Mouse (Mus musculus) stomach, embryonic 14.5 days (tissue): ENCODE data around the gene Stk40. TPM values are rescaled to one million over a fixed set of nuclear protein-coding genes. Genes with fewer than 3 reads are reported as not detected.
A peak's percentile ranks its signal among the peaks of the same experiment; 100 is the strongest.

Source experiments
- ATAC-seq: fragments of 200-750 bp; cut with Nextera tagmentation; 2 replicates; pipeline ENCODE4 v1.8.0; 2017; ENCODE audit warnings: low read depth, moderate TSS enrichment; ENCODE audit not compliant: insufficient number of reproducible peaks, insufficient read depth, low FRiP score
- H3K27ac ChIP-seq: fragments of 300-500 bp; sonication (generic); 2 replicates; pipeline ENCODE4 v1.5.1; 2014; ENCODE audit warnings: mild to moderate bottlenecking, low read length, moderate library complexity, mixed read lengths
- H3K27me3 ChIP-seq: fragments of 300-500 bp; sonication (generic); 2 replicates; pipeline ENCODE4 v1.6.1; 2014; ENCODE audit warnings: low read length, control low read depth, mixed read lengths; ENCODE audit not compliant: control insufficient read depth, insufficient read depth
- H3K36me3 ChIP-seq: fragments of 300-500 bp; sonication (generic); 2 replicates; pipeline ENCODE4 v1.6.1; 2014; ENCODE audit warnings: mild to moderate bottlenecking, control low read depth, low read length, moderate library complexity, mixed read lengths; ENCODE audit not compliant: control insufficient read depth, insufficient read depth
- H3K4me1 ChIP-seq: fragments of 300-500 bp; sonication (generic); 2 replicates; pipeline ENCODE4 v1.6.1; 2014; ENCODE audit warnings: low read length, control low read depth, mixed read lengths; ENCODE audit not compliant: control insufficient read depth, insufficient read depth
- H3K4me2 ChIP-seq: fragments of 300-500 bp; sonication (generic); replicated peaks from 2 replicates; pipeline ENCODE4 v1.6.1; 2014; ENCODE audit warnings: low read depth, low read length, control low read depth
- H3K4me3 ChIP-seq: fragments of 300-500 bp; sonication (generic); 2 replicates; pipeline ENCODE4 v1.5.1; 2014; ENCODE audit warnings: low read depth, low read length, control low read depth
- H3K9ac ChIP-seq: fragments of 300-500 bp; sonication (generic); replicated peaks from 2 replicates; pipeline ENCODE4 v1.6.1; 2014; ENCODE audit warnings: low read depth, mild to moderate bottlenecking, control low read depth, low read length, moderate library complexity, mixed read lengths
- H3K9me3 ChIP-seq: fragments of 300-500 bp; sonication (generic); 2 replicates; pipeline ENCODE4 v1.6.1; 2016; ENCODE audit warnings: low read depth, low read length, control low read depth; ENCODE audit not compliant: control insufficient read depth
- WGBS: fragments of 180-500 bp; shearing (Covaris S2); extraction: QIAGEN DNeasy Blood & Tissue Kit; methylation state at CpG from one replicate; pipeline ENCODE4 v1.1.7; 2014; 5-methylcytosine and 5-hydroxymethylcytosine counted together
- polyA plus RNA-seq: library from polyadenylated mRNA; unstranded; fragments of >200 nt; fragmentation: Nextera tagmentation; extraction: Ambion mirVana; gene quantifications from 2 replicates; pipeline ENCODE4 v1.2.1, GENCODE M21; 2014

The Stk40 gene
- polyA plus RNA-seq, 1 experiment from 2014 or later, result 20.0 TPM

GRCm38 (mm10) chr4:126141021-126141420 lies 37.3 kb downstream of the Stk40 start:
- no peak overlapping the region for H3K9ac ChIP-seq
- H3K4me2 ChIP-seq, result no peak overlapping the region
- H3K4me3 ChIP-seq, result no peak overlapping the region
- H3K4me1 ChIP-seq, result no peaks in the 10 kb centered on the region
- H3K27ac ChIP-seq, result no peak overlapping the region
- no peak for ATAC-seq
- peaks cover 24% of the 10 kb centered on the region for H3K36me3 ChIP-seq
- no peaks in the 10 kb centered on the region for H3K27me3 ChIP-seq
- H3K9me3 ChIP-seq, result no peaks in the 10 kb centered on the region
- 74% methylated on average over 5 of the region's 5 CpGs for WGBS

GRCm38 (mm10) chr4:126145396-126145795 lies 41.6 kb downstream of the Stk40 start:
- Histone ChIP-seq H3K9me3 (no peaks in the 10 kb centered on the region), H3K4me2 (no peak overlapping the region), H3K9ac (no peak overlapping the region), H3K27me3 (no peaks in the 10 kb centered on the region), H3K4me3 (no peak overlapping the region), H3K4me1 (peaks cover 28% of the 10 kb centered on the region), H3K36me3 (no peaks in the 10 kb centered on the region; the same call in 1 of the 2 replicates), H3K27ac (no peak overlapping the region)
- WGBS, result 36% methylated on average over 4 of the region's 4 CpGs
- no peak for ATAC-seq

GRCm38 (mm10) chr4:126146974-126147532 lies 43.3 kb downstream of the Stk40 start:
- H3K9me3 ChIP-seq, result no peaks in the 10 kb centered on the region
- WGBS, result 26% methylated on average over 9 of the region's 9 CpGs
- no peak overlapping the region for H3K9ac ChIP-seq
- H3K4me1 ChIP-seq, result peaks cover 39% of the 10 kb centered on the region
- ATAC-seq, result no peak
- peaks cover 8% of the 10 kb centered on the region for H3K36me3 ChIP-seq
- H3K27ac ChIP-seq, result peak overlapping the region; percentile 92
- H3K27me3 ChIP-seq, result no peaks in the 10 kb centered on the region
- H3K4me2 ChIP-seq, result peak overlapping the region; percentile 88
- peak overlapping the region; percentile 65 for H3K4me3 ChIP-seq

- ATAC-seq, result peak; percentile 82
- Histone ChIP-seq H3K27ac (peak within 1 kb of the TSS; percentile 92), H3K4me1 (peaks cover 39% of the 10 kb centered on the region), H3K9me3 (no peaks in the 10 kb centered on the region), H3K4me3 (peak within 1 kb of the TSS; percentile 65), H3K4me2 (peak within 1 kb of the TSS; percentile 88), H3K9ac (peak within 1 kb of the TSS; percentile 76; the same call in 1 of the 2 replicates), H3K36me3 (peaks cover 8% of the 10 kb centered on the region), H3K27me3 (no peaks in the 10 kb centered on the region)
- under 1% methylated on average over 24 of the region's 24 CpGs for WGBS
Measured at GRCm38 (mm10) chr4:126147533-126148160, 43.9 kb downstream of the Stk40 start, which contains the start of gene Eva1b. Eva1b (plus strand) TSS chr4:126147744.

GRCm38 (mm10) chr4:126148161-126148961 lies 44.6 kb downstream of the Stk40 start:
- H3K4me3 ChIP-seq, result peak overlapping the region; percentile 65
- under 1% methylated on average over 67 of the region's 67 CpGs for WGBS

GRCm38 (mm10) chr4:126149041-126149676 lies 45.4 kb downstream of the Stk40 start:
- H3K4me1 ChIP-seq, result peaks cover 39% of the 10 kb centered on the region
- H3K27ac ChIP-seq, result peak overlapping the region; percentile 92
- ATAC-seq, result no peak
- WGBS, result 20% methylated on average over 41 of the region's 42 CpGs
- H3K36me3 ChIP-seq, result peaks cover 8% of the 10 kb centered on the region
- peak overlapping the region; percentile 76 for H3K9ac ChIP-seq
- H3K4me2 ChIP-seq, result peak overlapping the region; percentile 88
- peak overlapping the region; percentile 65 for H3K4me3 ChIP-seq
- H3K27me3 ChIP-seq, result no peaks in the 10 kb centered on the region
- no peaks in the 10 kb centered on the region for H3K9me3 ChIP-seq

More at GRCm38 (mm10) chr4:126148161-126148961, 44.6 kb downstream of the Stk40 start:
- Histone ChIP-seq H3K36me3 (peaks cover 8% of the 10 kb centered on the region), H3K27me3 (no peaks in the 10 kb centered on the region), H3K4me2 (peak overlapping the region; percentile 88), H3K9ac (peak overlapping the region; percentile 76), H3K4me1 (peaks cover 39% of the 10 kb centered on the region), H3K9me3 (no peaks in the 10 kb centered on the region), H3K27ac (peak overlapping the region; percentile 92)
- ATAC-seq, result peak; percentile 69

GRCm38 (mm10) chr4:126149798-126150197 lies 46.0 kb downstream of the Stk40 start:
- peak overlapping the region; percentile 76; the same call in 1 of the 2 replicates for H3K9ac ChIP-seq
- H3K27ac ChIP-seq, result peak overlapping the region; percentile 92
- no peak for ATAC-seq
- peak overlapping the region; percentile 88 for H3K4me2 ChIP-seq
- 33% methylated on average over 10 of the region's 10 CpGs for WGBS
- peaks cover 39% of the 10 kb centered on the region for H3K4me1 ChIP-seq
- H3K27me3 ChIP-seq, result no peaks in the 10 kb centered on the region
- H3K9me3 ChIP-seq, result no peaks in the 10 kb centered on the region
- peaks cover 8% of the 10 kb centered on the region for H3K36me3 ChIP-seq
- H3K4me3 ChIP-seq, result peak overlapping the region; percentile 65
